Mouse (Mus musculus): ENCODE results near the gene Rft1. TPM values are rescaled to one million over a fixed set of nuclear protein-coding genes. Genes with fewer than 3 reads are reported as not detected.

The Rft1 gene
- total and polyA plus RNA-seq, 3 experiments = 9.1 to 11.3 TPM; not detected in 1

- Histone ChIP-seq H3K27ac (ENCODE audit: control insufficient read depth, low read depth, low read length) (no peak overlapping the region), H3K9me3 (replicated peaks; ENCODE audit: insufficient read depth, low read length) (no peaks in the 10 kb centered on the region), H3K79me2 (ENCODE audit: control insufficient read depth, insufficient read depth, low read length, poor library complexity) (peaks cover 4% of the 10 kb centered on the region), H3K4me3 (ENCODE audit: control insufficient read depth in 1 of 2, insufficient read depth in 1 of 2, low read depth in 2 of 2, low read length in 2 of 2) (no peak overlapping the region), H3K9ac (ENCODE audit: control insufficient read depth, low read depth, low read length, poor library complexity, severe bottlenecking) (no peak overlapping the region), H3K4me1 (ENCODE audit: control insufficient read depth in 1 of 2, insufficient read depth in 2 of 2, low read length in 2 of 2) (peaks cover 10 to 17% of the 10 kb centered on the region in 2 experiments), H3K36me3 (ENCODE audit: control insufficient read depth in 1 of 2, insufficient read depth in 2 of 2, low read length in 2 of 2) (peaks cover 0 to 7% of the 10 kb centered on the region in 2 experiments; a peak in 3 of 4 replicates), H3K27me3 (ENCODE audit: control insufficient read depth in 1 of 2, insufficient read depth in 2 of 2, low read length in 2 of 2) (no peaks in the 10 kb centered on the region)
- no peak for DNase-seq (ENCODE audit: low read depth, low spot score)
- TF ChIP-seq CHD2 (IDR thresholded peaks at IDR 0.05; ENCODE audit: low read length) = no peak
- TF ChIP-seq NRF1 (IDR thresholded peaks at IDR 0.05; ENCODE audit: insufficient read depth, low read depth, low read length, poor library complexity, severe bottlenecking) = no peak
- no peak for TF ChIP-seq E2F4 (IDR thresholded peaks at IDR 0.05; ENCODE audit: borderline replicate concordance, low read depth, low read length)
- TF ChIP-seq CTCF (IDR thresholded peaks at IDR 0.05 in 2 of 3, conservative IDR thresholded peaks at IDR 0.05 in 1 of 3; ENCODE audit: control insufficient read depth in 1 of 3, insufficient read depth in 1 of 3, low read depth in 2 of 3, low read length in 3 of 3, poor library complexity in 1 of 3, severe bottlenecking in 1 of 3) = no peak
- TF ChIP-seq UBTF (IDR thresholded peaks at IDR 0.05; ENCODE audit: borderline replicate concordance, insufficient read depth, low read depth, low read length) = no peak
- no peak for TF ChIP-seq TCF12 (IDR thresholded peaks at IDR 0.05; ENCODE audit: low read depth, low read length)
- TF ChIP-seq MYB (IDR thresholded peaks at IDR 0.05; ENCODE audit: low read depth, low read length) = no peak
- no peak for TF ChIP-seq SIN3A (IDR thresholded peaks at IDR 0.05; ENCODE audit: low read length)
- TF ChIP-seq MAZ (IDR thresholded peaks at IDR 0.05; ENCODE audit: low read depth, low read length) = no peak
- TF ChIP-seq USF2 (IDR thresholded peaks at IDR 0.05; ENCODE audit: borderline replicate concordance in 1 of 2, insufficient read depth in 1 of 2, low read depth in 1 of 2, low read length in 2 of 2) = no peak
- no peak for TF ChIP-seq NELFE (IDR thresholded peaks at IDR 0.05; ENCODE audit: low read depth, low read length)
- TF ChIP-seq ZKSCAN1 (IDR thresholded peaks at IDR 0.05; ENCODE audit: low read depth, low read length) = no peak
Measured at GRCm38 (mm10) chr14:30618746-30619275, 35.3 kb upstream of the Rft1 start.

GRCm38 (mm10) chr14:30619982-30620578 is 34.1 kb upstream of the Rft1 start:
- no peak for DNase-seq (ENCODE audit: low read depth, low spot score)
- Histone ChIP-seq H3K79me2 (ENCODE audit: control insufficient read depth, insufficient read depth, low read length, poor library complexity) (peaks cover 15% of the 10 kb centered on the region), H3K27me3 (ENCODE audit: control insufficient read depth in 1 of 2, insufficient read depth in 2 of 2, low read length in 2 of 2) (no peaks in the 10 kb centered on the region), H3K27ac (ENCODE audit: control insufficient read depth, low read depth, low read length) (no peak overlapping the region), H3K4me1 (ENCODE audit: control insufficient read depth in 1 of 2, insufficient read depth in 2 of 2, low read length in 2 of 2) (peaks cover 13 to 26% of the 10 kb centered on the region in 2 experiments), H3K4me3 (ENCODE audit: control insufficient read depth in 1 of 2, insufficient read depth in 1 of 2, low read depth in 2 of 2, low read length in 2 of 2) (no peak overlapping the region), H3K9me3 (replicated peaks; ENCODE audit: insufficient read depth, low read length) (no peaks in the 10 kb centered on the region), H3K9ac (ENCODE audit: control insufficient read depth, low read depth, low read length, poor library complexity, severe bottlenecking) (no peak overlapping the region), H3K36me3 (ENCODE audit: control insufficient read depth in 1 of 2, insufficient read depth in 2 of 2, low read length in 2 of 2) (peaks cover 0 to 9% of the 10 kb centered on the region in 2 experiments; a peak in 3 of 4 replicates)
- TF ChIP-seq USF1 (IDR thresholded peaks at IDR 0.05; ENCODE audit: low read depth, low read length) (peak; percentile 52), TAL1 (IDR thresholded peaks at IDR 0.05; ENCODE audit: low read length) (peak; percentile 28; the same call in 1 of the 2 replicates), RCOR1 (IDR thresholded peaks at IDR 0.05; ENCODE audit: low read depth, low read length) (no peak), MXI1 (IDR thresholded peaks at IDR 0.05; ENCODE audit: low read depth, low read length) (no peak), MAX (IDR thresholded peaks at IDR 0.05; ENCODE audit: low read length) (no peak)
